Mouse (Mus musculus) embryonic facial prominence, embryonic 12.5 days (tissue): ENCODE measurements around the gene Cast. TPM values are rescaled to one million over a fixed set of nuclear protein-coding genes. Genes with fewer than 3 reads are reported as not detected.

Experiments used
- ATAC-seq: fragments of 200-750 bp; cut with Nextera tagmentation; 2 replicates; pipeline ENCODE4 v1.8.0; 2017; ENCODE audit not compliant: insufficient number of reproducible peaks, insufficient read depth, low FRiP score, low TSS enrichment
- H3K27ac ChIP-seq: fragments of 300-500 bp; sonication (generic); 2 replicates; pipeline ENCODE4 v1.5.1; 2016; ENCODE audit warnings: mild to moderate bottlenecking
- H3K27me3 ChIP-seq: fragments of 300-500 bp; sonication (generic); 2 replicates; pipeline ENCODE4 v1.6.1; 2016; ENCODE audit warnings: mild to moderate bottlenecking, moderate library complexity
- H3K36me3 ChIP-seq: fragments of 300-500 bp; sonication (generic); 2 replicates; pipeline ENCODE4 v1.6.1; 2016; ENCODE audit warnings: mild to moderate bottlenecking
- H3K4me1 ChIP-seq: fragments of 300-500 bp; sonication (generic); 2 replicates; pipeline ENCODE4 v1.6.1; 2016
- H3K4me2 ChIP-seq: fragments of 300-500 bp; sonication (generic); replicated peaks from 2 replicates; pipeline ENCODE4 v1.6.1; 2016; ENCODE audit warnings: mild to moderate bottlenecking, moderate library complexity
- H3K4me3 ChIP-seq: fragments of 300-500 bp; sonication (generic); 2 replicates; pipeline ENCODE4 v1.5.1; 2016; ENCODE audit warnings: mild to moderate bottlenecking
- H3K9ac ChIP-seq: fragments of 300-500 bp; sonication (generic); 2 replicates; pipeline ENCODE4 v1.6.1; 2016; ENCODE audit warnings: mild to moderate bottlenecking, moderate library complexity
- H3K9me3 ChIP-seq: fragments of 300-500 bp; sonication (generic); 2 replicates; pipeline ENCODE4 v1.6.1; 2016; ENCODE audit warnings: mild to moderate bottlenecking, moderate library complexity
- WGBS: fragments of 180-500 bp; shearing (Covaris S2); methylation state at CpG from one replicate; pipeline ENCODE4 v1.1.7; 2016; 5-methylcytosine and 5-hydroxymethylcytosine counted together
- polyA plus RNA-seq: library from polyadenylated mRNA; unstranded; fragments of >200 nt; fragmentation: Nextera tagmentation; extraction: Ambion mirVana; gene quantifications from 2 replicates; pipeline ENCODE4 v1.2.1, GENCODE M21; 2016

Gene Cast
- polyA plus RNA-seq, 1 experiment from 2014 or later = 28.0 TPM

- peak overlapping the region; percentile 73 for H3K27ac ChIP-seq
- H3K27me3 ChIP-seq = no peaks in the 10 kb centered on the region
- no peaks in the 10 kb centered on the region for H3K36me3 ChIP-seq
- H3K9me3 ChIP-seq = no peaks in the 10 kb centered on the region
- peak overlapping the region; percentile 49 for H3K9ac ChIP-seq
- peak overlapping the region; percentile 63 for H3K4me2 ChIP-seq
- ATAC-seq = peak; percentile 99
- under 1% methylated on average over 21 of the region's 21 CpGs for WGBS
- H3K4me3 ChIP-seq = peak overlapping the region; percentile 46
- no peaks in the 10 kb centered on the region for H3K4me1 ChIP-seq
These were observed 38.1 kb downstream of the Cast start for GRCm38 (mm10) chr13:74770480-74770879.

GRCm38 (mm10) chr13:74769871-74770270 is 38.7 kb downstream of the Cast start:
- H3K27me3 ChIP-seq = no peaks in the 10 kb centered on the region
- 8% methylated on average over 8 of the region's 8 CpGs for WGBS
- H3K9ac ChIP-seq = peak overlapping the region; percentile 49
- peak overlapping the region; percentile 46 for H3K4me3 ChIP-seq
- peak overlapping the region; percentile 73 for H3K27ac ChIP-seq
- H3K4me1 ChIP-seq = no peaks in the 10 kb centered on the region
- no peaks in the 10 kb centered on the region for H3K9me3 ChIP-seq
- ATAC-seq = no peak
- no peaks in the 10 kb centered on the region for H3K36me3 ChIP-seq
- H3K4me2 ChIP-seq = peak overlapping the region; percentile 63

- H3K4me2 ChIP-seq = no peak overlapping the region
- no peaks in the 10 kb centered on the region for H3K9me3 ChIP-seq
- 58% methylated on average over 2 of the region's 2 CpGs for whole genome bisulfite sequencing
- H3K27ac ChIP-seq = no peak overlapping the region
- H3K4me1 ChIP-seq = no peaks in the 10 kb centered on the region
- no peaks in the 10 kb centered on the region for H3K36me3 ChIP-seq
- no peak for ATAC-seq
- no peak overlapping the region for H3K9ac ChIP-seq
- H3K27me3 ChIP-seq = no peaks in the 10 kb centered on the region
- H3K4me3 ChIP-seq = no peak overlapping the region
These were observed 41.4 kb downstream of the Cast start for GRCm38 (mm10) chr13:74767186-74767585.

GRCm38 (mm10) chr13:74762741-74763140 is 45.9 kb downstream of the Cast start:
- Histone ChIP-seq H3K27me3 (no peaks in the 10 kb centered on the region), H3K27ac (no peak overlapping the region), H3K9ac (no peak overlapping the region), H3K4me2 (no peak overlapping the region), H3K9me3 (no peaks in the 10 kb centered on the region), H3K4me3 (no peak overlapping the region), H3K4me1 (no peaks in the 10 kb centered on the region), H3K36me3 (no peaks in the 10 kb centered on the region)
- WGBS = 86% methylated on average over 1 of the region's 1 CpGs
- ATAC-seq = no peak

GRCm38 (mm10) chr13:74759152-74759551 is 49.5 kb downstream of the Cast start:
- Histone ChIP-seq H3K9ac (no peak overlapping the region), H3K4me1 (no peaks in the 10 kb centered on the region), H3K27ac (no peak overlapping the region), H3K36me3 (no peaks in the 10 kb centered on the region), H3K9me3 (no peaks in the 10 kb centered on the region), H3K27me3 (no peaks in the 10 kb centered on the region), H3K4me2 (no peak overlapping the region), H3K4me3 (no peak overlapping the region)
- 96% methylated on average over 1 of the region's 1 CpGs for WGBS
- no peak for ATAC-seq

- no peaks in the 10 kb centered on the region for H3K27me3 ChIP-seq
- no peak overlapping the region for H3K27ac ChIP-seq
- no peak for ATAC-seq
- no peaks in the 10 kb centered on the region for H3K36me3 ChIP-seq
- 45% methylated on average over 5 of the region's 5 CpGs for WGBS
- H3K4me2 ChIP-seq = no peak overlapping the region
- H3K9me3 ChIP-seq = no peaks in the 10 kb centered on the region
- H3K9ac ChIP-seq = no peak overlapping the region
- H3K4me1 ChIP-seq = no peaks in the 10 kb centered on the region
- H3K4me3 ChIP-seq = no peak overlapping the region
These were observed 65.4 kb downstream of the Cast start for GRCm38 (mm10) chr13:74743219-74743618.

- H3K27me3 ChIP-seq = no peaks in the 10 kb centered on the region
These were observed 72.2 kb downstream of the Cast start for GRCm38 (mm10) chr13:74736396-74736795.

GRCm38 (mm10) chr13:74735834-74736233 is 72.8 kb downstream of the Cast start:
- no peak overlapping the region for H3K9ac ChIP-seq
- no peaks in the 10 kb centered on the region for H3K4me1 ChIP-seq
- 81% methylated on average over 5 of the region's 5 CpGs for WGBS
- no peak overlapping the region for H3K4me3 ChIP-seq
- no peak for ATAC-seq
- H3K36me3 ChIP-seq = 0 out of 2 replicates have a peak, but pooled peaks cover 4% of the 10 kb centered on the region
- H3K27ac ChIP-seq = no peak overlapping the region
- no peaks in the 10 kb centered on the region for H3K27me3 ChIP-seq
- no peak overlapping the region for H3K4me2 ChIP-seq
- H3K9me3 ChIP-seq = no peaks in the 10 kb centered on the region

More at GRCm38 (mm10) chr13:74736396-74736795, 72.2 kb downstream of the Cast start:
- Histone ChIP-seq H3K9me3 (no peaks in the 10 kb centered on the region), H3K36me3 (0 out of 2 replicates have a peak, but pooled peaks cover 4% of the 10 kb centered on the region), H3K4me1 (no peaks in the 10 kb centered on the region), H3K27ac (no peak overlapping the region), H3K4me3 (no peak overlapping the region), H3K9ac (no peak overlapping the region), H3K4me2 (no peak overlapping the region)
- ATAC-seq = no peak
- WGBS = 84% methylated on average over 2 of the region's 2 CpGs

GRCm38 (mm10) chr13:74733726-74734125 is 74.9 kb downstream of the Cast start:
- no peak for ATAC-seq
- no peaks in the 10 kb centered on the region for H3K27me3 ChIP-seq
- no peak overlapping the region for H3K4me2 ChIP-seq
- no peaks in the 10 kb centered on the region for H3K4me1 ChIP-seq
- no peak overlapping the region for H3K9ac ChIP-seq
- H3K4me3 ChIP-seq = no peak overlapping the region
- 89% methylated on average over 4 of the region's 4 CpGs for WGBS
- H3K27ac ChIP-seq = no peak overlapping the region
- no peaks in the 10 kb centered on the region for H3K9me3 ChIP-seq
- H3K36me3 ChIP-seq = 0 out of 2 replicates have a peak, but pooled peaks cover 8% of the 10 kb centered on the region

- no peaks in the 10 kb centered on the region for H3K4me1 ChIP-seq
- no peak overlapping the region for H3K27ac ChIP-seq
- no peak overlapping the region for H3K4me3 ChIP-seq
- H3K27me3 ChIP-seq = no peaks in the 10 kb centered on the region
- no peak for ATAC-seq
- WGBS = 78% methylated on average over 2 of the region's 2 CpGs
- no peak overlapping the region for H3K9ac ChIP-seq
- H3K9me3 ChIP-seq = no peaks in the 10 kb centered on the region
- no peak overlapping the region for H3K4me2 ChIP-seq
- peaks cover 13% of the 10 kb centered on the region; the same call in 1 of the 2 replicates for H3K36me3 ChIP-seq
These were observed 89.6 kb downstream of the Cast start for GRCm38 (mm10) chr13:74719002-74719401.

- no peak for ATAC-seq
- WGBS = 64% methylated on average over 3 of the region's 3 CpGs
These were observed 112.4 kb downstream of the Cast start for GRCm38 (mm10) chr13:74696225-74696624.

GRCm38 (mm10) chr13:74695497-74696193 is 113.0 kb downstream of the Cast start:
- H3K9ac ChIP-seq = no peak overlapping the region
- H3K36me3 ChIP-seq = 0 out of 2 replicates have a peak, but pooled peaks cover 4% of the 10 kb centered on the region
- H3K27ac ChIP-seq = no peak overlapping the region
- H3K4me2 ChIP-seq = no peak overlapping the region
- ATAC-seq = no peak
- no peak overlapping the region for H3K4me3 ChIP-seq
- H3K4me1 ChIP-seq = no peaks in the 10 kb centered on the region
- no peaks in the 10 kb centered on the region for H3K27me3 ChIP-seq
- H3K9me3 ChIP-seq = no peaks in the 10 kb centered on the region
- 86% methylated on average over 5 of the region's 5 CpGs for WGBS

More at GRCm38 (mm10) chr13:74696225-74696624, 112.4 kb downstream of the Cast start:
- Histone ChIP-seq H3K36me3 (0 out of 2 replicates have a peak, but pooled peaks cover 4% of the 10 kb centered on the region), H3K9me3 (no peaks in the 10 kb centered on the region), H3K27me3 (no peaks in the 10 kb centered on the region), H3K27ac (no peak overlapping the region), H3K4me1 (no peaks in the 10 kb centered on the region), H3K4me3 (no peak overlapping the region), H3K9ac (no peak overlapping the region), H3K4me2 (no peak overlapping the region)
